Mouse (Mus musculus) limb, embryonic 10.5 days (tissue): ENCODE data around the gene Eef1akmt3. TPM values are rescaled to one million over a fixed set of nuclear protein-coding genes. Genes with fewer than 3 reads are reported as not detected.
"Not testable (repeated sequence)": the region's sequence is repeated elsewhere in the genome, so short reads cannot be mapped to it uniquely, and the experiment has no call there.

Source experiments
- DNase-seq: peaks from one replicate; pipeline ENCODE4 v3.0.0-alpha.2; 2017; ENCODE audit warnings: low spot score
- H3K27ac ChIP-seq: fragments of 300-500 bp; sonication (generic); 2 replicates; pipeline ENCODE4 v1.5.1; 2016; ENCODE audit warnings: mild to moderate bottlenecking
- H3K27me3 ChIP-seq: fragments of 300-500 bp; sonication (generic); 2 replicates; pipeline ENCODE4 v1.6.1; 2016; ENCODE audit warnings: low read depth, mild to moderate bottlenecking; ENCODE audit not compliant: poor library complexity, severe bottlenecking
- H3K36me3 ChIP-seq: fragments of 300-500 bp; sonication (generic); 2 replicates; pipeline ENCODE4 v1.6.1; 2016; ENCODE audit warnings: mild to moderate bottlenecking, moderate library complexity
- H3K4me1 ChIP-seq: fragments of 300-500 bp; sonication (generic); 2 replicates; pipeline ENCODE4 v1.6.1; 2016
- H3K4me3 ChIP-seq: fragments of 300-500 bp; sonication (generic); 2 replicates; pipeline ENCODE4 v1.5.1; 2016; ENCODE audit warnings: mild to moderate bottlenecking, moderate library complexity
- H3K9me3 ChIP-seq: fragments of 300-500 bp; sonication (generic); replicated peaks from 2 replicates; pipeline ENCODE4 v1.6.1; 2016; ENCODE audit warnings: mild to moderate bottlenecking
- WGBS: fragments of 180-500 bp; shearing (Covaris S2); methylation state at CpG from one replicate; pipeline ENCODE4 v1.1.7; 2016; 5-methylcytosine and 5-hydroxymethylcytosine counted together
- polyA plus RNA-seq: library from polyadenylated mRNA; unstranded; fragments of >200 nt; fragmentation: Nextera tagmentation; extraction: Ambion mirVana; gene quantifications from 2 replicates; pipeline ENCODE4 v1.2.1, GENCODE M21; 2016

The Eef1akmt3 gene
- polyA plus RNA-seq, 1 experiment from 2014 or later = 0.34 TPM

- peaks cover 85% of the 10 kb centered on the region for H3K27me3 ChIP-seq
- H3K27ac ChIP-seq = no peak overlapping the region
- H3K36me3 ChIP-seq = no peaks in the 10 kb centered on the region
- no peak for DNase-seq
- no peaks in the 10 kb centered on the region for H3K9me3 ChIP-seq
- 5% methylated on average over 12 of the region's 12 CpGs for WGBS
- peaks cover 51% of the 10 kb centered on the region for H3K4me1 ChIP-seq
- peak overlapping the region; percentile 61 for H3K4me3 ChIP-seq
Observed at GRCm38 (mm10) chr10:127078001-127078676, 36.8 kb upstream of the Eef1akmt3 start.

DNA sequence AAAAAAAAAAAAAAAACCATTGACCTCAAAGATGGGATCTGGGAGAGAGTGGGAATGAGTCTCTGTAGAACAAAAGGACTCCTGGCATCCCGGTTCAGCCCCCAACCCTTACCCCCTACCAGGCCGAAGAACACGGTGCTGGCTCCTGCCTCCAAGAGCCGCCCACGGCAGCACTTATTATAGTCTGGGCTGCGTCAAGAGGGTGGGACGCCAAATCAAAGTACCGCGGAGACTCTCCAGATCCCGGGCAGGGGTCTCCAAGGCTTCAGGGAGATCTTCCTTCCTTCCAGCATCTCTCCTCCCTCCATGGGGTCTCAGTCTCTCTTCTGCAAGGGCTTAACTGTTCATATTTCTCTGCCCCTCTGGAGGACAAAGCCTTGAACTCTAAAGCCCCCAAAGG is 36.2 kb upstream of the Eef1akmt3 start:
- 4% methylated on average over 10 of the region's 10 CpGs for WGBS
- peaks cover 79% of the 10 kb centered on the region for H3K27me3 ChIP-seq
- peaks cover 51% of the 10 kb centered on the region for H3K4me1 ChIP-seq
- H3K27ac ChIP-seq = no peak overlapping the region
- H3K4me3 ChIP-seq = no peak overlapping the region
- DNase-seq = no peak
- no peaks in the 10 kb centered on the region for H3K36me3 ChIP-seq
- H3K9me3 ChIP-seq = no peaks in the 10 kb centered on the region

GRCm38 (mm10) chr10:127076082-127076481 is 34.8 kb upstream of the Eef1akmt3 start:
- no peak overlapping the region for H3K4me3 ChIP-seq
- no peaks in the 10 kb centered on the region for H3K9me3 ChIP-seq
- no peak for DNase-seq
- 38% methylated on average over 4 of the region's 4 CpGs for WGBS
- no peak overlapping the region for H3K27ac ChIP-seq
- H3K27me3 ChIP-seq = peaks cover 64% of the 10 kb centered on the region
- H3K4me1 ChIP-seq = peaks cover 44% of the 10 kb centered on the region
- no peaks in the 10 kb centered on the region for H3K36me3 ChIP-seq

DNA sequence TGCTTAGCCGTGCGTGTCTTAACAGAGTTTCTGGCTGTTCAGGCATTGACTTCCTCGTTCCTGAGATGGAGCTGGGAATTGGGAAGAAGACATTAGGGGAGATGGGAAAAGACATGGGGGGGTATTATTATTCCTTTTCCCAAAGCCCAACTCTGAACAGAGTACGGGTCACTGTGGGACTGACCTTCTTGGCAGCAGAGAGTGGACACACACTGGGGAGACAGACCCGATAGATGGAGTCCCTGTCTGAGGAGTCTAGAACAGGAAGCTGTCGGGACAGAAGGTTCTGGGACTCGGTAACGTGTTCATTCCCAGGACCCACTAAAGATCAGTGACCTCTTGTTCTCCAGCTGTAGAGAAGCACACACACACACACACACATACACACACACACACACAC is 34.3 kb upstream of the Eef1akmt3 start:
- no peak for DNase-seq
- H3K9me3 ChIP-seq = no peaks in the 10 kb centered on the region
- H3K4me1 ChIP-seq = peaks cover 45% of the 10 kb centered on the region
- WGBS = 82% methylated on average over 8 of the region's 8 CpGs
- H3K27me3 ChIP-seq = peaks cover 60% of the 10 kb centered on the region
- H3K4me3 ChIP-seq = no peak overlapping the region
- no peaks in the 10 kb centered on the region for H3K36me3 ChIP-seq
- H3K27ac ChIP-seq = no peak overlapping the region

DNA sequence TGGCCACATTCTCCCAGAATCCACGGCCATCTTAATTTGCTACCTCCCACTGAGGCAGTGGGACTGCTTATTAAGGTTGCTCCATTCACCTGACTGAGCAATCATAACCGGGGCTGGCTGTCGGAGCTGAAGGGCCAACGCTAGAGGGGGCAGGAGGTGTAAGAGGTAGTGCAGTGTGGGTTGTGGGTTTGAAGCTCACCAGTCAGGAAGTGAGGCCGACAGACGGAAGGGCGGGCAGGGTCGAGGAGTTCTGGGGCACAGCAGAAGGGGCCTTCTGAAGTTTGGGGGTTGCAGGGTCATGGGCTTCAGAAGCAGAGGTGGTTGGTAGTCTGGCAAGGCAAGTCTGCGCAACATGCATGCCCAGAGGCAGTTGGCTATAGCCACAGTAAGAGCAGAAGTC is 33.8 kb upstream of the Eef1akmt3 start, which contains the start of gene Agap2:
Gene Agap2 (plus strand): TSS at position 205 of the 400 bp plus-strand sequence.
- Histone ChIP-seq H3K27ac (no peak within 1 kb of the TSS), H3K9me3 (no peaks in the 10 kb centered on the region), H3K27me3 (peaks cover 54% of the 10 kb centered on the region), H3K4me3 (no peak within 1 kb of the TSS), H3K36me3 (no peaks in the 10 kb centered on the region), H3K4me1 (peaks cover 42% of the 10 kb centered on the region)
- WGBS = 62% methylated on average over 9 of the region's 9 CpGs
- no peak for DNase-seq

DNA sequence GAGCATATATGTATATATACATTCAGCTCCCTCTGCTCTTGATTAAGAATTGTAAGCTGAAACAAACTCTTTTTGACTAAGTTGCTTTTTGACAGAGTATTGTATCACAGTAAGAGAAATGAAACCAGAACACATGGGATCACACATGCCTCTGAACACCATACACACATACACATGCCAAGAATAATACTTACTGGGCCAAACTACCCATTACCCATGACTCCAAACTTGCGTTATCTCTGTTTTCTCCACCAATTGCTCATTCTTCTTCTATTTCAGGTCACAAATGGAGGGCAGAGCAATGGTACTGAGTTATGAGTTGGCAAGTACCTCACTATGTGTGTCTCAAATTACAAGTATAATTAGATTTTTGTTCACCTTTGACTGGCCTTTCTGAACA is 32.7 kb upstream of the Eef1akmt3 start:
- Histone ChIP-seq H3K4me3 (no peak overlapping the region), H3K9me3 (no peaks in the 10 kb centered on the region), H3K36me3 (no peaks in the 10 kb centered on the region), H3K4me1 (peaks cover 38% of the 10 kb centered on the region), H3K27me3 (peaks cover 43% of the 10 kb centered on the region), H3K27ac (no peak overlapping the region)
- no peak for DNase-seq
- 92% methylated on average over 1 of the region's 1 CpGs for WGBS

- H3K27ac ChIP-seq, H3K4me3 ChIP-seq, H3K9me3 ChIP-seq, H3K36me3 ChIP-seq, DNase-seq: not testable (repeated sequence)
- H3K27me3 ChIP-seq = peaks cover 33% of the 10 kb centered on the region
- peaks cover 35% of the 10 kb centered on the region for H3K4me1 ChIP-seq
- 79% methylated on average over 2 of the region's 2 CpGs for WGBS
Observed at GRCm38 (mm10) chr10:127072969-127073368, 31.7 kb upstream of the Eef1akmt3 start.

- Histone ChIP-seq H3K27me3 (peaks cover 26% of the 10 kb centered on the region), H3K4me1 (peaks cover 30% of the 10 kb centered on the region), H3K36me3 (peaks cover 16% of the 10 kb centered on the region)
- DNase-seq, H3K4me3 ChIP-seq, H3K27ac ChIP-seq, H3K9me3 ChIP-seq: not testable (repeated sequence)
- WGBS = 92% methylated on average over 4 of the region's 4 CpGs
Observed at GRCm38 (mm10) chr10:127072270-127072669, 31.0 kb upstream of the Eef1akmt3 start.

- Histone ChIP-seq H3K9me3 (no peaks in the 10 kb centered on the region), H3K4me3 (peak overlapping the region; percentile 68), H3K4me1 (peaks cover 33% of the 10 kb centered on the region), H3K27ac (peak overlapping the region; percentile 89; the same call in 1 of the 2 replicates), H3K36me3 (peaks cover 26% of the 10 kb centered on the region), H3K27me3 (peaks cover 15% of the 10 kb centered on the region)
- DNase-seq = no peak
- 80% methylated on average over 9 of the region's 9 CpGs for WGBS
Observed at GRCm38 (mm10) chr10:127071203-127071602, 29.9 kb upstream of the Eef1akmt3 start.

DNA sequence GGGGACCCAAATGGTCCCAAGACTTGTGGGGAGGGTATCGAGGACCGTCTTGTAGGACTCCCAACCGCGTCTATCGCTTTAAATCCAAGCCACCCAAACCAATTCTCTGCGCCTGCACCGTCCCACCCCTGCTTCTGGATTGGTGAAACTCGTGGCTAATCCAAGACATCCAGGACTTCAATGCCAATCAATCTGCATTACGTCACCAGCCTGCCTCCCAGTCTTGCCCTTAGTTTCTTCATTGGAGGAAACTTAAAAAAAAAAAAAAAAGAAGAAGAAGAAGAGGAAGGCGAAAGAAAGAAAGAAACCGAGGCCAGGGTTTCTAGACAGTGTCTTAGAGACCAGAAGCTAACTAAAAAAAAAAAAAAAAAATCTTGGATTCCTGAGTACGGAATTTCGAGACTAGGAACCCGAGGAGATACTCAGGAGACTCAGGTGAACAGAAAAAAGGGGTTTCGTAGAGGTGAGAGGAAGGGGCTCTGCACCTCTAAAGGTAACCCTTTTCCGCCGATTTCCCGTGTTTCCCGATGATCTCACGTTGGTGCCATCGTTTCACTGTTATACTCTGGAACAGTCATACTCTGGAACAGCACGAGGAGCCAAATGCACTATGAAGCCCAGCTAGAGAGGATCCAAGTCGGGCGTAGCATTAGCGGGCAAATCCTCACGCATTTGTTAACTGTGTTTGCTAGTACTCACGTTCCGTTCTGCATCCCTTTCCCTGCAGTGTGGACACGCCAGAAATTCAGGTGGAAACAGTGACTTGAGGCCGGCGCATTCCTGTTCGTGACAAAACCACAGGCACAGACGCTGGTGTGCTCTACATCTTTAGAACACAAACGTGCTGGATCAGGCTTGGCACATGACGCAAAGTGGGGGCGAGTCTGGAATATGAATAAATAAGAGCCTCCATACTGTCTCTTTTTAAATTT is 29.1 kb upstream of the Eef1akmt3 start, which contains the start of gene Tspan31:
Gene Tspan31 (minus strand): TSS at position 75 of the 932 bp plus-strand sequence.
- Histone ChIP-seq H3K27me3 (peaks cover 8% of the 10 kb centered on the region), H3K36me3 (peaks cover 34% of the 10 kb centered on the region), H3K4me1 (peaks cover 30% of the 10 kb centered on the region), H3K9me3 (no peaks in the 10 kb centered on the region), H3K27ac (peak within 1 kb of the TSS; percentile 89), H3K4me3 (peak within 1 kb of the TSS; percentile 68)
- 3% methylated on average over 36 of the region's 36 CpGs for WGBS
- DNase-seq = peak; percentile 85

- H3K36me3 ChIP-seq = peaks cover 43% of the 10 kb centered on the region
- DNase-seq = peak; percentile 53
- H3K27ac ChIP-seq = peak overlapping the region; percentile 89
- peak overlapping the region; percentile 68 for H3K4me3 ChIP-seq
- 11% methylated on average over 30 of the region's 30 CpGs for WGBS
- H3K9me3 ChIP-seq = no peaks in the 10 kb centered on the region
- no peaks in the 10 kb centered on the region for H3K27me3 ChIP-seq
- peaks cover 37% of the 10 kb centered on the region for H3K4me1 ChIP-seq
Observed at GRCm38 (mm10) chr10:127069281-127070189, 28.2 kb upstream of the Eef1akmt3 start.

DNA sequence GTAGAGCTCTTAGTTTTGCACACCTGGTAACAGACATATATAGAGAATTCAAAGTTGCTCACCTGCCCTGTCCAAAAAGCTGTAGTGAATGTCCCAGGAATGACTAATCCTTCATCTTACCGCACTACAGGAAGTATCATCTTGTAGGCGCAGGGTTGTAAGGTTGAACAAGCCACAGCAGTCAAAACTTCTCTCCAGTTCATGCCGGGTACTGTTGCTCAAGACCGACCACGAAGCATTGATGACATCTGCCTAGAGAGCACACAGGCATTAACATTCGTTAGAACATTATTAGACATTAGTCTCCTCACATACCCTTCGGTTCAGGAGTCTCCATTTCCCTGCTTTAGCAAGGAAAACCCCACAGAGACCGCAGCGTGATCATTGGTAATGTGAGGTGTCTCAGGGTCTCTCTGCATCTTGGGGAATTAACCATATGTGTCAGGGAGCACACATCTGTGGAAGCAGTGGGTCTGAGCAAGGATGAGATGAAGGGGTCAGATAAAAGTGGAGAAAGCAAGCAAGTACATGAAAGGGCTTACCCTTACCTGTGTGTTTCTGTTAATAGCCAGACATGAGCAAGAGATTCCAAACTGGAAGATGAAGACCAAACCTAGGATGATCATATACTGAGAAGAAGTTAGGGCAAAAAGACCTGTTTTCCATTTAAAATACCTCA is 27.2 kb upstream of the Eef1akmt3 start:
- Histone ChIP-seq H3K36me3 (peaks cover 47% of the 10 kb centered on the region), H3K27ac (peak overlapping the region; percentile 89), H3K9me3 (no peaks in the 10 kb centered on the region), H3K4me1 (peaks cover 38% of the 10 kb centered on the region), H3K27me3 (no peaks in the 10 kb centered on the region), H3K4me3 (peak overlapping the region; percentile 68)
- 88% methylated on average over 9 of the region's 9 CpGs for WGBS
- no peak for DNase-seq
